Mouse (Mus musculus) spleen, postnatal 4 days (tissue): Measurements from ENCODE around the gene Prl8a9.

Experiments used
- DNase-seq, 2 experiments: peaks; one replicate each; pipeline ENCODE4 v3.0.0; 2022; ENCODE audit warnings: low spot score in 2 of 2

Gene Prl8a9

DNA sequence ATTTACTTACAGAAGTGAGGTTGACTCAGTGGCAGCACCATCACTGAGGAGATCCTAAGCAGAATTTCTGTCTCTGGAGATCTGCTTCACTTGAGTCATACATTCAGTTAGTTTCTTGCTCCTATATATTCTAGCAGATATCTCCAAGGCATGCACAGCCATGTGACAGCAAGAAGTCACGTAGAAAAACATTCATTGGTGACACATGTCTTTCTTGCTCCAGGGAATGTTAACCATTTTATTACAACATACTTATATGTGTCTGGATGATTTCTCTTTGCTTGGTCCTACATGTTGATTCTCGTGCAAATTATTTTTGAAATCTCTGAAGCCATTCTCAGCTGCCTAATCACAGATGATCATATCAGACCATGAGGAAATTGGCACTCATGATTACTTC lies at the start of gene Prl8a9:
Prl8a9 (minus strand) TSS at position 101 of the 400 bp plus-strand sequence.
- DNase-seq = no peak

DNA sequence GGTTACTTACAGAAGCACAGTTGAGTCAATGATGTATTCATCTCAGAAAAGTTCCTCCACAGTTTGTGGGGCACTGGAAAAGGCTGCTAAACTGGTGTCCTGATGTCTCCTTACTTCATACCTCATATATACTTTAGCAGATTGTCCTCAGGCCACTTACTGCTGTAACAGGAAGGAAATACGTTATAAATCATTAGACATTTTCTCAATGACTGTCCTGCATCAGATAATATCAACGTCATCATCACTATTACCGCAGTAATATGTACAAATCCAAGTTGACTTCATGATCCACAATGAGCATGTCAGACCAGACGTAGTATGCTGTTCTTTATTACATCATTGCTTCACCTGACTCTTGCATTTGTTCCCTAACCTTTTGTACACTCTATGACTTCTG lies 46.1 kb upstream of the Prl8a9 start, which contains the start of gene Prl7b1:
Prl7b1 (minus strand) TSS at position 101 of the 400 bp plus-strand sequence.
- no peak for DNase-seq

- no peak for DNase-seq
Observed at GRCm38 (mm10) chr13:27582071-27582470, 17.7 kb upstream of the Prl8a9 start, which contains the start of gene Prl8a1. Prl8a1 (minus strand) TSS chr13:27582171.

DNA sequence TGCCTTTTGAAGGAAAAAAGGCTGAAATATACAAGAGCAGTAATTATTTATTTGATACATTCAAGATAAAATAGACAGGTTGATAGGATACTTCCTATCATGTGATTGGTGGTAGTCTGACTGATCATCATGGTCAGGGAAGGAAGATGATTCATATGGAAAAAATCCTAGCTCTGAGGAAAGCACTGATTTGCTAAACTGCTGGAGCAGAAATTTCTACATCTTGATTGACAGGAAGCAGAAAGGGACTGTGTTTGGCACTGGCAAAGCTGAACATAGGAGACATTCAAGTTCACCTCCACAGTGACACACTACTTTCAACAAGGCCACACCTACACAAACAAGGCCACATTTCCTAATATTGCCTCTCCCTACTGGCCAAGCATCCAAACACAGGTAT lies 11.1 kb downstream of the Prl8a9 start:
- DNase-seq = no peak

- no peak for DNase-seq
Observed at GRCm38 (mm10) chr13:27523156-27523555, 41.2 kb downstream of the Prl8a9 start.

- DNase-seq = no peak
Observed at GRCm38 (mm10) chr13:27513117-27513516, 51.3 kb downstream of the Prl8a9 start, which contains the start of gene Prl8a8. Prl8a8 (minus strand) TSS chr13:27513217.
